Mouse (Mus musculus) embryonic facial prominence, embryonic 11.5 days (tissue): ENCODE results near the gene Zfp872. TPM values are rescaled to one million over a fixed set of nuclear protein-coding genes. Genes with fewer than 3 reads are reported as not detected.
A peak's percentile ranks its signal among the peaks of the same experiment; 100 is the strongest.

Experiments
- ATAC-seq: fragments of 200-750 bp; cut with Nextera tagmentation; replicated peaks from 2 replicates; pipeline ENCODE4 v1.8.0; 2017; ENCODE audit warnings: low read depth; ENCODE audit not compliant: insufficient number of reproducible peaks, low FRiP score, low TSS enrichment
- DNase-seq: peaks from one replicate; pipeline ENCODE4 v3.0.0-alpha.2; 2015; ENCODE audit warnings: low spot score
- H3K27ac ChIP-seq: fragments of 300-500 bp; sonication (generic); replicated peaks from 2 replicates; pipeline ENCODE4 v1.5.1; 2014; ENCODE audit warnings: mild to moderate bottlenecking, low read depth, low read length, control low read depth
- H3K27me3 ChIP-seq: fragments of 300-500 bp; sonication (generic); 2 replicates; pipeline ENCODE4 v1.6.1; 2014; ENCODE audit warnings: mild to moderate bottlenecking, low read length, moderate library complexity, mixed read lengths; ENCODE audit not compliant: control insufficient read depth, insufficient read depth
- H3K36me3 ChIP-seq: fragments of 300-500 bp; sonication (generic); replicated peaks from 2 replicates; pipeline ENCODE4 v1.6.1; 2014; ENCODE audit warnings: low read depth, mild to moderate bottlenecking, low read length, moderate library complexity, mixed read lengths; ENCODE audit not compliant: control insufficient read depth, insufficient read depth
- H3K4me1 ChIP-seq: fragments of 300-500 bp; sonication (generic); 2 replicates; pipeline ENCODE4 v1.6.1; 2014; ENCODE audit warnings: low read length, mixed read lengths; ENCODE audit not compliant: control insufficient read depth, insufficient read depth
- H3K4me2 ChIP-seq: fragments of 300-500 bp; sonication (generic); 2 replicates; pipeline ENCODE4 v1.6.1; 2014; ENCODE audit warnings: low read depth, mild to moderate bottlenecking, control low read depth, low read length, moderate library complexity
- H3K4me3 ChIP-seq: fragments of 300-500 bp; sonication (generic); 2 replicates; pipeline ENCODE4 v1.5.1; 2014; ENCODE audit warnings: low read depth, low read length, control low read depth
- H3K9ac ChIP-seq: fragments of 300-500 bp; sonication (generic); replicated peaks from 2 replicates; pipeline ENCODE4 v1.6.1; 2014; ENCODE audit warnings: mild to moderate bottlenecking, control low read depth, low read length
- H3K9me3 ChIP-seq: fragments of 300-500 bp; sonication (generic); replicated peaks from 2 replicates; pipeline ENCODE4 v1.6.1; 2016; ENCODE audit warnings: mild to moderate bottlenecking, low read length, inconsistent platforms, mixed read lengths; ENCODE audit not compliant: control insufficient read depth
- WGBS: fragments of 180-500 bp; shearing (Covaris S2); extraction: QIAGEN DNeasy Blood & Tissue Kit; methylation state at CpG from one replicate; pipeline ENCODE4 v1.1.7; 2014; 5-methylcytosine and 5-hydroxymethylcytosine counted together
- polyA plus RNA-seq: library from polyadenylated mRNA; unstranded; fragments of >200 nt; fragmentation: Nextera tagmentation; extraction: Ambion mirVana; gene quantifications from 2 replicates; pipeline ENCODE4 v1.2.1, GENCODE M21; 2014

The Zfp872 gene
- polyA plus RNA-seq, 1 experiment from 2014 or later = 0.10 TPM

GRCm38 (mm10) chr9:22213785-22214194 lies 25.9 kb downstream of the Zfp872 start:
- H3K4me1 ChIP-seq = no peaks in the 10 kb centered on the region
- DNase-seq = no peak
- no peak overlapping the region for H3K9ac ChIP-seq
- H3K4me2 ChIP-seq = no peak overlapping the region
- no peaks in the 10 kb centered on the region for H3K27me3 ChIP-seq
- no peaks in the 10 kb centered on the region for H3K9me3 ChIP-seq
- no peak for ATAC-seq
- 65% methylated on average over 2 of the region's 2 CpGs for whole genome bisulfite sequencing
- H3K36me3 ChIP-seq = no peaks in the 10 kb centered on the region
- no peak overlapping the region for H3K27ac ChIP-seq
- no peak overlapping the region for H3K4me3 ChIP-seq

GRCm38 (mm10) chr9:22214549-22214948 lies 26.7 kb downstream of the Zfp872 start:
- 83% methylated on average over 2 of the region's 2 CpGs for WGBS
- DNase-seq (no peak), ATAC-seq (no peak)
- Histone ChIP-seq H3K27ac (no peak overlapping the region), H3K27me3 (no peaks in the 10 kb centered on the region), H3K9ac (no peak overlapping the region), H3K9me3 (no peaks in the 10 kb centered on the region), H3K4me3 (no peak overlapping the region), H3K4me1 (no peaks in the 10 kb centered on the region), H3K36me3 (no peaks in the 10 kb centered on the region), H3K4me2 (no peak overlapping the region)

DNA sequence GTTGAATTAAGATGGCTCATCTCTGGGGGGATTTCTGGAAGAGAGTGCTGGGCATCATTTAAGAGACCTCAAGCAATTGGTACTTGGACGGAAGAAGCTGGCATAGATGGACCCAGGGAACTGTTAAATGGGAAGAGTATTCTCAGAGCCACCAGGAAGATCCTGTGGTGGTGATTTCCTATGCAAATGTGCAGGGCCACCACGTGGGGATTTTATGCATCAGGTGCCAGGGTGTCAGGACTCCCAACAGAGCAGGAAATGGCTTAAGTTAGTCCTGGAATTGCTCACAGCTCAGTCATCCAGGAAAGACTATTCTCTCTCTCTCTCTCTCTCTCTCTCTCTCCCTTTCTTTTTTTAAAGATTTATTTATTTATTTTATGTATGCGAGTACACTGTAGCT lies 28.8 kb downstream of the Zfp872 start:
- Histone ChIP-seq H3K9me3 (no peaks in the 10 kb centered on the region), H3K4me3 (no peak overlapping the region), H3K27ac (no peak overlapping the region), H3K27me3 (no peaks in the 10 kb centered on the region), H3K4me2 (no peak overlapping the region), H3K36me3 (no peaks in the 10 kb centered on the region), H3K9ac (no peak overlapping the region), H3K4me1 (no peaks in the 10 kb centered on the region)
- 58% methylated on average over 3 of the region's 3 CpGs for WGBS
- DNase-seq (no peak), ATAC-seq (no peak)

- ATAC-seq (no peak), DNase-seq (no peak)
- Histone ChIP-seq H3K4me2 (no peak overlapping the region), H3K4me1 (no peaks in the 10 kb centered on the region), H3K9ac (no peak overlapping the region), H3K4me3 (no peak overlapping the region), H3K27ac (no peak overlapping the region), H3K9me3 (no peaks in the 10 kb centered on the region), H3K27me3 (no peaks in the 10 kb centered on the region), H3K36me3 (no peaks in the 10 kb centered on the region)
- 53% methylated on average over 6 of the region's 8 CpGs for WGBS
These were observed 30.1 kb downstream of the Zfp872 start for GRCm38 (mm10) chr9:22217858-22218493.

DNA sequence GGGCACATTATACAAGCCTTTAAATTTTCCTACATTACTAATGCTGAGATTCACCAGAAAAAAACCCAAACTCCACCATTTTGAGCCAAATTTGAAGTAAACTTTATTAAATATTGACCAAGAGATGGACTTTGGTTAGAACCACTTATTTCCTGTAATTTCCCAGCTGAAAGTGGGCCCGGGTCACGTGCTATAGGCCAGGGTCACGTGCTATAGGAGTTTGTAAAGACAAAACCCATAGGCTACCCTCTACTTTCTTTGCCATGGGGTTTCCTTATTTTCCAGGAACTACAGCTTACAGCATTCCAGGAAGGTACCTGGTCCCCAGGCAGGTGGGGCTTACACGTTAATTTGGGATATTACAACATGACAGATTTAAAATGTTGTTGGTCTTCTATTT lies 36.2 kb downstream of the Zfp872 start:
- Histone ChIP-seq H3K9me3 (no peaks in the 10 kb centered on the region), H3K27me3 (no peaks in the 10 kb centered on the region), H3K4me2 (no peak overlapping the region), H3K27ac (no peak overlapping the region), H3K4me3 (no peak overlapping the region), H3K36me3 (no peaks in the 10 kb centered on the region), H3K4me1 (no peaks in the 10 kb centered on the region), H3K9ac (no peak overlapping the region)
- 89% methylated on average over 4 of the region's 4 CpGs for whole genome bisulfite sequencing
- ATAC-seq (no peak), DNase-seq (no peak)

DNA sequence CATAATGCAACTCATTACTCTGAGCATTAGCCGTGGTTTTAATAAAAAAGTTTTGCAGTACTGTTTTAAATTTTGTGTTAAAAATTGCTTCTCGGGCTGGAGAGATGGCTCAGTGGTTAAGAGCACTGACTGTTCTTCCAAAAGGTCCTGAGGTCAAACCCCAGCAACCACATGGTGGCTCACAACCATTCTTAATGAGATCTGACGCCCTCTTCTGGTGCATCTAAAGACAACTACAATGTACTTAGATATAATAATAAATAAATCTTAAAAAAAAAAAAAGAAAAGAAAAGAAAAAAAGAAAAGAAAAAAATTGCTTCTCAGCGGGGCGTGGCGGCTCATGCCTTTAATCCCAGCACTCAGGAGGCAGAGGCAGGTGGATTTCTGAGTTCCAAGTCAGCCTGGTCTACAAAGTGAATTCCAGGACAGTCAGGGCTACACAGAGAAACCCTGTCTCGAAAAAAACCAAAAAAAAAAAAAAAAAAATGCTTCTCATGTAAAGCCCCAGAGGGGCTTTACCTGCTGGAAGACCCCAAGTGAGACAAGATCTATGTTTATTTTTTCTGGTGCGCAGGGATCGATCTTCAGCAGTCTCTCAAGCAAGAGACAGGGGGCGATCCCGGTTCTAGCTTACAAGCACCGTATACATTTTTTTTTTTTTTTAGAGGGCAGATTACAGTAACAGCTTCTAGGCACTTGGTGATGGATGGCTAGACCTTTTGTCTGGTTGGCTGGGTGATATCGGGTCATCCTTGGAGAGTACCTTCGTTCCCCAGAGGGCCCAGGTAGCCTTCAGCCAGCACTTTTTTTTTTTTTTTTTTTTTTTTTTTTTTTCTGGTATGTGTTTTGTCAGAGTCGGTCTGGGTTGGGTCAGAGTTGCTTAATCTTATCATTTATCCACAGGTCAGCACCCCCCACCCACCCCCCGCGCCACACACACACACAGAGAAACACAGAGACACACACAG lies 36.9 kb downstream of the Zfp872 start:
- H3K9ac ChIP-seq = peak overlapping the region; percentile 34; the same call in 1 of the 2 replicates
- no peaks in the 10 kb centered on the region for H3K4me1 ChIP-seq
- DNase-seq (peak; percentile 66), ATAC-seq (peak; percentile 10; the same call in 1 of the 2 replicates)
- peak overlapping the region; percentile 70 for H3K4me3 ChIP-seq
- H3K36me3 ChIP-seq = no peaks in the 10 kb centered on the region
- peak overlapping the region; percentile 36 for H3K4me2 ChIP-seq
- no peaks in the 10 kb centered on the region for H3K9me3 ChIP-seq
- WGBS = 22% methylated on average over 17 of the region's 17 CpGs
- no peak overlapping the region for H3K27ac ChIP-seq
- no peaks in the 10 kb centered on the region for H3K27me3 ChIP-seq

- Histone ChIP-seq H3K9ac (peak within 1 kb of the TSS; percentile 84), H3K27me3 (no peaks in the 10 kb centered on the region), H3K4me2 (peak within 1 kb of the TSS; percentile 55), H3K36me3 (no peaks in the 10 kb centered on the region), H3K9me3 (no peaks in the 10 kb centered on the region), H3K27ac (peak within 1 kb of the TSS; percentile 72; the same call in 1 of the 2 replicates), H3K4me1 (no peaks in the 10 kb centered on the region), H3K4me3 (peak within 1 kb of the TSS; percentile 70)
- under 1% methylated on average over 35 of the region's 35 CpGs for WGBS
- ATAC-seq (peak; percentile 98), DNase-seq (peak; percentile 97)
These were observed 37.9 kb downstream of the Zfp872 start, which contains the start of gene Zfp809 for GRCm38 (mm10) chr9:22225581-22226388. Zfp809 (plus strand) TSS chr9:22225714.
